Mouse (Mus musculus): Measurements from ENCODE around the gene Atp5e. TPM values are rescaled to one million over a fixed set of nuclear protein-coding genes. Genes with fewer than 3 reads are reported as not detected.

Atp5e gene
- total and polyA plus RNA-seq, 3 experiments: 1,190 to 1,687 (median 1,426) TPM

DNA sequence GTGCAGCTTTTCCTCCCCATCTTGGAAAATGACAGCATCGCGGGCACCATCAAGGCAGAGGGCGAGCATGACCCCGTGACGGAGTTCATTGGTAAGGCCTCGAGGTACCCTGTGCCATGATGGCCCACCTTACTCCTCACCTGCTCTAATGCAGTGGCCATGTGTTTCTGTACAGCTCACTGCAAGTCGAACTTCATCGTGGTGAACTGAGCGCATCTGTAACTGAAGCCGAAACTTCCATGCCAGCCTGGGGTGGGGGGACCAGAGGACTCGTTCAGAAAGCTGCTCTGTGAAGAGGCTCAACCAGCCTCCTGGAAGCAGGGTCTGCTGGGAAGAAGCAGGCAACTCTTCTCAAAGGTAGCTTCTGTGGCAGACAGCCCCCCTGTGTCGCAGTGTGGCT, 37.0 kb downstream of the Atp5e start:
- Histone ChIP-seq H3K27me3 (ENCODE audit: control insufficient read depth, insufficient read depth, low read length) (no peaks in the 10 kb centered on the region), H3K79me2 (replicated peaks; ENCODE audit: control insufficient read depth, insufficient read depth, low read length) (no peaks in the 10 kb centered on the region), H3K4me3 (no peak overlapping the region), H3K27ac (no peak overlapping the region), H3K36me3 (ENCODE audit: control insufficient read depth, insufficient read depth, low read length) (no peaks in the 10 kb centered on the region), H3K4me1 (ENCODE audit: control insufficient read depth, insufficient read depth, low read length) (no peaks in the 10 kb centered on the region), H3K9ac (ENCODE audit: low read depth, low read length) (no peak overlapping the region)
- no peak for DNase-seq
- intact Hi-C loops (cut with DNase I): no loop called here
- TF ChIP-seq POLR2A (IDR thresholded peaks at IDR 0.05; ENCODE audit: insufficient read depth, low read depth, low read length) (no peak), CTCF (IDR thresholded peaks at IDR 0.05) (no peak), EP300 (IDR thresholded peaks at IDR 0.05; ENCODE audit: insufficient read depth, low read depth, low read length) (no peak)
- WGBS: 93% methylated on average over 12 of the region's 12 CpGs

DNA sequence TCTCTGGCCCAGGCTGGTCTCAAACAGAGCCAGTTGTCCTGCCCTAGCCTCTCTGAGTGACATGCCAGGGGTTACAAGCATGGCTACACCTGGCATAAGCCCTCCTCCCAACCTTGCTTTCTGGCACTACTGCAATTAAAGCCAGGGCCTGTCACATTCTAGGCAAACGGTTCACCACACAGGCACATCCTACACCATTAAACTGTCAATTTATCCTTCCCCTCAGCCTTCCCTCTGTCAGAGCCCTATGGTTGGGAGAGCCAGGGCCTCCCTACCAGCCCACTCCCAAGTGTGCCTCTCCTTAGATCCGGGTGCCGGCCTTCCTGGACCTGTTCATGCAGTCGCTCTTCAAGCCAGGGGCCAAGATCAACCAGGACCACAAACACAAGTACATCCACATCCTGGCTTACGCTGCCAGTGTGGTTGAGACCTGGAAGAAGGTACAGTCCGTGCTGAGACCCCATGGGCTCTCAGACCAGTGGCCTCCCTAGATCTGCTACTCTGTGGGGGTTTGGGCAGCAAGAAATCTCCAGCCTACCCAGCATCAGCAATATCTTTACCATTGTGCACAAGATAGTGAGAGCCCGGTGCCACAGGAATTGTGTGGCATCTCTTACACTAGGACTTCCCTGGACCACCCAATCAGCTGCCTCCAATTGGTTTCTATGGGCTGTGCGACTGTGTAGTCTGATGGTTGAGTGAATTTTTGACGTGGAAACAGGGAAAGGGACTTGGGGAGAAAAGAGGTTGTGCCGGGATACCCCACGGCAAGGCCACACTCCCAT, 39.4 kb downstream of the Atp5e start:
- Histone ChIP-seq H3K36me3 (ENCODE audit: control insufficient read depth, insufficient read depth, low read length) (no peaks in the 10 kb centered on the region), H3K27ac (no peak overlapping the region), H3K27me3 (ENCODE audit: control insufficient read depth, insufficient read depth, low read length) (no peaks in the 10 kb centered on the region), H3K4me1 (ENCODE audit: control insufficient read depth, insufficient read depth, low read length) (no peaks in the 10 kb centered on the region), H3K4me3 (no peak overlapping the region), H3K79me2 (replicated peaks; ENCODE audit: control insufficient read depth, insufficient read depth, low read length) (no peaks in the 10 kb centered on the region), H3K9ac (ENCODE audit: low read depth, low read length) (no peak overlapping the region)
- intact Hi-C loops (cut with DNase I): no loop called here
- 89% methylated on average over 11 of the region's 11 CpGs for WGBS
- TF ChIP-seq POLR2A (IDR thresholded peaks at IDR 0.05; ENCODE audit: insufficient read depth, low read depth, low read length) (no peak), EP300 (IDR thresholded peaks at IDR 0.05; ENCODE audit: insufficient read depth, low read depth, low read length) (no peak), CTCF (IDR thresholded peaks at IDR 0.05) (no peak)
- DNase-seq: no peak

DNA sequence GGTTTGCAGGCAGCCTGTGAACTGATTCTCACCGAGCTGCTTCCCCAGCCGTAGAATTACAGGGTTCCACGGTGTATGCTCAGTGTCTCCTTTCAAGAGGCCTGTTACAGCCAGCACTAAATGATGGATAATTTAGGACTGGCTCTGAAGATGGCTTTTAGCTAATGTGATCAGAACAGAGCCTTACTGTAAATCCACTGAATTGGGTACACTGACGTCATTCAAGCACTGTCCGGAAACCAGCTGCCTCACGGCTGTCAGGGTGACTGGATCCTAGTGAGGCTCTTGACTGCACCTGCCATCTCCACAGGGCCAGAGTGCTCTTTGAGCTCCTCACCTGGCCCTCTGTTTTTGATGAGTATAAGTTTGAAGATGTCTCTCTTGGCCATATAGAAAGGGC, 42.8 kb downstream of the Atp5e start:
- no peak overlapping the region for H3K4me3 ChIP-seq
- no peaks in the 10 kb centered on the region for H3K36me3 ChIP-seq (ENCODE audit: control insufficient read depth, insufficient read depth, low read length)
- no peaks in the 10 kb centered on the region for H3K27me3 ChIP-seq (ENCODE audit: control insufficient read depth, insufficient read depth, low read length)
- TF ChIP-seq POLR2A (IDR thresholded peaks at IDR 0.05; ENCODE audit: insufficient read depth, low read depth, low read length): no peak
- TF ChIP-seq EP300 (IDR thresholded peaks at IDR 0.05; ENCODE audit: insufficient read depth, low read depth, low read length): no peak
- no peak for TF ChIP-seq CTCF (IDR thresholded peaks at IDR 0.05)
- intact Hi-C loops (cut with DNase I): no loop called here
- H3K79me2 ChIP-seq (replicated peaks; ENCODE audit: control insufficient read depth, insufficient read depth, low read length): no peaks in the 10 kb centered on the region
- H3K27ac ChIP-seq: no peak overlapping the region
- 90% methylated on average over 6 of the region's 6 CpGs for WGBS
- H3K4me1 ChIP-seq (ENCODE audit: control insufficient read depth, insufficient read depth, low read length): no peaks in the 10 kb centered on the region; the same call in 1 of the 2 replicates
- no peak overlapping the region for H3K9ac ChIP-seq (ENCODE audit: low read depth, low read length)
- no peak for DNase-seq

DNA sequence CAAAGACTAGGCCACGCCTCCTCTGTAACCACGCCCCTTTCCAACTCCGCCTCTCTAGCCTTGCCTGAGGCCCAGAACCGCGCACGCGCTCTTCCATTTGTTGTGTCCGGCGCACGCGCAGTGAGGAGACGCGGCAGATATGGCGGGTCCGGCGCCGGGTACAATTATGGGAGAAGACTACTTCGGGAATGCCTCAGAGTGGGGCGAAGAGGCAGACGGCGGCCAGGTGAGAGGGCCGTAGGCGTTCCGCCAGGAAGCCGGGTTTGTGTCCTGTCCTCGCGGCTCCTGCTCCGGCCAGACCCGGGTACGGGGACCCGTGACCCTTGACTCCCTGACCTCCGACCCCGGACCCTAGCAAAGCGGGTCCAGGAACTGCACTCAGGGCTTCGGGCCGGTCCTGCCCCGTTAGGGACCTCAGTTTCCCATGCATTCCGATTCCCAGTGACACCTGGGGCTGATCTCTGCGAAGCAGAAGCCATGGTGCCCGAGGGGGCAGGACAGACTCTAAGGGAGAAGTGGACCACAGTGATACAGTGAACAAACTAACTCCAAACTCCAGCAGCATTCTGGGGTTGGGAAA, 48.1 kb downstream of the Atp5e start, which contains the start of gene Nelfcd:
Nelfcd (plus strand) TSS at position 74 of the 580 bp plus-strand sequence.
- Histone ChIP-seq H3K27ac (peak within 1 kb of the TSS; percentile 93), H3K36me3 (ENCODE audit: control insufficient read depth, insufficient read depth, low read length) (no peaks in the 10 kb centered on the region), H3K27me3 (ENCODE audit: control insufficient read depth, insufficient read depth, low read length) (no peaks in the 10 kb centered on the region), H3K4me3 (peak within 1 kb of the TSS; percentile 96), H3K9ac (ENCODE audit: low read depth, low read length) (peak within 1 kb of the TSS; percentile 92), H3K4me1 (ENCODE audit: control insufficient read depth, insufficient read depth, low read length) (no peaks in the 10 kb centered on the region; the same call in 1 of the 2 replicates), H3K79me2 (replicated peaks; ENCODE audit: control insufficient read depth, insufficient read depth, low read length) (peaks cover 3% of the 10 kb centered on the region; the same call in 1 of the 2 replicates)
- intact Hi-C loops (cut with DNase I): loop anchor here (2.0 to 10.0 kb wide), 5 partner anchors 23 to 259 kb away; partner anchors contain the start of genes Ctsz and Prelid3b
- DNase-seq: peak; percentile 94
- under 1% methylated on average over 40 of the region's 40 CpGs for WGBS
- TF ChIP-seq CTCF (IDR thresholded peaks at IDR 0.05) (no peak), EP300 (IDR thresholded peaks at IDR 0.05; ENCODE audit: insufficient read depth, low read depth, low read length) (0 out of 2 replicates have a peak, but pooled peaks have one; percentile 25), POLR2A (IDR thresholded peaks at IDR 0.05; ENCODE audit: insufficient read depth, low read depth, low read length) (peak; percentile 68)

DNA sequence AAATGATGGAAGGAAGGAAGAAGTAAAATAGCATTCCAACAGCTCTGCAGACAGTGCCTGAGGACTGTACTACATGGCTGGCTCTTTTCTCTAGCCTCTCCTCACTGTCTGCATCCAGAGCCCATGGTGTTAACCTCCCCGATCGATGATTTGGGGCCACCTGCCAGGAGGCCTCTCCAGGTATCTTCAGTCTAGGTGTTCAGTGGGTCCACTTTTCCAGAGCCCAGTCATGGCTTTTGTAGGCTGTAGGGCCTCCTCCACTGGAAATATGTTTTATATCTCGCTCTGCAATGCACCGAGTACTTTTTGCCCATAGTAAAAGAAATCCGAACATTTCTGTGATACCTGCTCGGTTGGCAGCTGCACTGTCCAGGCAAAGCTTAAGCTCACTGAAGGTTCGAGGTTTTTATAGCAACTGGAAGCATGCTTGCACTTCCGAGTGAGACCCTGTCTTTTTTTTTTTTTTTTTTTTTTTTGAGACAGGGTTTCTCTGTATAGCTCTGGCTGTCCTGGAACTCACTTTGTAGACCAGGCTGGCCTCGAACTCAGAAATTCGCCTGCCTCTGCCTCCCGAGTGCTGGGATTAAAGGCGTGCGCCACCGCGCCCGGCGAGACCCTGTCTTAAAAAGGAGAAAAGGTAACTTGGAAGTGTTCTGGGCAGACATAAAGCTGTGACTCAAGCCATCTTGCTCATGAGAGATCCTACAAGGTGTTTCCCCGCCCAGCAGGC, 48.7 kb downstream of the Atp5e start:
- H3K4me1 ChIP-seq (ENCODE audit: control insufficient read depth, insufficient read depth, low read length): no peaks in the 10 kb centered on the region; the same call in 1 of the 2 replicates
- WGBS: 50% methylated on average over 18 of the region's 18 CpGs
- peaks cover 3% of the 10 kb centered on the region; the same call in 1 of the 2 replicates for H3K79me2 ChIP-seq (replicated peaks; ENCODE audit: control insufficient read depth, insufficient read depth, low read length)
- peak overlapping the region; percentile 96; the same call in 1 of the 2 replicates for H3K4me3 ChIP-seq
- no peaks in the 10 kb centered on the region for H3K36me3 ChIP-seq (ENCODE audit: control insufficient read depth, insufficient read depth, low read length)
- no peak overlapping the region for H3K27ac ChIP-seq
- intact Hi-C loops (cut with DNase I): loop anchor here (2.0 to 10.0 kb wide), 5 partner anchors 24 to 260 kb away; partner anchors contain the start of genes Ctsz and Prelid3b
- no peak for DNase-seq
- TF ChIP-seq EP300 (IDR thresholded peaks at IDR 0.05; ENCODE audit: insufficient read depth, low read depth, low read length): no peak
- TF ChIP-seq POLR2A (IDR thresholded peaks at IDR 0.05; ENCODE audit: insufficient read depth, low read depth, low read length): no peak
- TF ChIP-seq CTCF (IDR thresholded peaks at IDR 0.05): no peak
- H3K27me3 ChIP-seq (ENCODE audit: control insufficient read depth, insufficient read depth, low read length): no peaks in the 10 kb centered on the region
- no peak overlapping the region for H3K9ac ChIP-seq (ENCODE audit: low read depth, low read length)

Data from heart, adult 2 months (tissue).